Mouse (Mus musculus) brown adipose tissue, adult 24 weeks (tissue): ENCODE results near the gene Palm. TPM values are rescaled to one million over a fixed set of nuclear protein-coding genes. Genes with fewer than 3 reads are reported as not detected.

Experiments used
- H3K27ac ChIP-seq: fragments of 200-500 bp; replicated peaks from 2 replicates; pipeline ENCODE4 v1.5.1; 2012; ENCODE audit warnings: low read depth, mild to moderate bottlenecking, low read length
- H3K4me1 ChIP-seq: fragments of 200-500 bp; 2 replicates; pipeline ENCODE4 v1.6.1; 2012; ENCODE audit warnings: low read length, mixed read lengths; ENCODE audit not compliant: control insufficient read depth, insufficient read depth, insufficient read length
- H3K4me3 ChIP-seq: fragments of 200-500 bp; 2 replicates; pipeline ENCODE4 v1.5.1; 2012; ENCODE audit warnings: low read depth, mild to moderate bottlenecking, low read length, moderate library complexity; ENCODE audit not compliant: insufficient read depth
- polyA plus RNA-seq: library from polyadenylated mRNA; stranded (reverse); fragments of >200 nt; gene quantifications from 2 replicates; pipeline ENCODE4 v1.2.4, GENCODE M21; 2012; ENCODE audit not compliant: missing spikeins, insufficient read depth, insufficient read length

The Palm gene
- polyA plus RNA-seq, 1 experiment: 18.7 TPM

- Histone ChIP-seq H3K4me3 (peak overlapping the region; percentile 87), H3K27ac (no peak overlapping the region)
These were observed 27.3 kb upstream of the Palm start for GRCm38 (mm10) chr10:79766001-79766507.

GRCm38 (mm10) chr10:79766508-79767325 is 26.7 kb upstream of the Palm start, which contains the start of gene Rnf126:
Rnf126 (minus strand) TSS chr10:79766952.
- H3K4me3 ChIP-seq: peak within 1 kb of the TSS; percentile 87
- peaks cover 9% of the 10 kb centered on the region for H3K4me1 ChIP-seq

More at GRCm38 (mm10) chr10:79766001-79766507, 27.3 kb upstream of the Palm start:
- peaks cover 9% of the 10 kb centered on the region for H3K4me1 ChIP-seq

DNA sequence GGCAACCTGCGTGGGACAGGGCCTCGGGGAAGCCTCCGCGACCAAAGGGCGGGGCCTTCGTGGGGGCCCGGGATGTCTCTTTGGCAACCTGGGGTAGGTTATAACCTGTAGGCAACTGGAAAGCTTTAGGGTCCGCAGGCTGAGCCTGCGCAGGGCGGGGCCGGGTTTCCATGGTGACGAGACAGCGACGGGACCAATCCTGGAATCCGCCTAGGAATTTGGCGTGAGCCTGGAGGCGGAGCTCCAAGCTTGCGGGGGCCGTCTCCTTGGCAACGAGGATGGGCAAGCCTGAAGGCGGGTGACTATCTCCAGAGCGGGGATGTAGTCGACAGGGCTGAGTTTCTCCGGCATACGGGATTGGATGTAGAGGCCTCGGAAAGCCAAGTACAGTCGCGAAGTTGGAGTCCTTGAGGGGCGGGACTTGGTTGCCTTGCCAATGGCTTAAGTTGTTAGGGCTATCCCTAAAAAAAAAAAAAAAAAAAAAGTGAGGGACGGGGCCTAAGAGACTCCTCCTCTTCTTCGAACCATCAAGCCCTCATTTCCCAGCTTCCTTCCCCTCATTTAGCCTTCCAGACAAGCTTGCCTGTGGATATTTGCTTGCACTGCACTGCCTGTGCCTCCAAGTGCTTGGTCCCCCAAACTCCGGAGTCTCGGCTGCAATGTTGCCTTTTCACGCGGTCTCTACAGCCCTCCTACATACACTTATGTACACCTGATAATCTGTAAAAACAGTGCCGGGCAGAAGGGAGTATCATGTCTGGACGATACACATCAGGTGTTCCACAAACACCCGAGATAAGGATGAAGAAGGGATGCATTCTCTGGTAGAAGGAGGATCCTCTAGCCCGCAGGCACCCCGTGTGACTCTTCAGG is 25.8 kb upstream of the Palm start:
- Histone ChIP-seq H3K4me3 (peak overlapping the region; percentile 87), H3K4me1 (peaks cover 9% of the 10 kb centered on the region)

More at GRCm38 (mm10) chr10:79766508-79767325, 26.7 kb upstream of the Palm start, which contains the start of gene Rnf126:
- peak within 1 kb of the TSS; percentile 52 for H3K27ac ChIP-seq

DNA sequence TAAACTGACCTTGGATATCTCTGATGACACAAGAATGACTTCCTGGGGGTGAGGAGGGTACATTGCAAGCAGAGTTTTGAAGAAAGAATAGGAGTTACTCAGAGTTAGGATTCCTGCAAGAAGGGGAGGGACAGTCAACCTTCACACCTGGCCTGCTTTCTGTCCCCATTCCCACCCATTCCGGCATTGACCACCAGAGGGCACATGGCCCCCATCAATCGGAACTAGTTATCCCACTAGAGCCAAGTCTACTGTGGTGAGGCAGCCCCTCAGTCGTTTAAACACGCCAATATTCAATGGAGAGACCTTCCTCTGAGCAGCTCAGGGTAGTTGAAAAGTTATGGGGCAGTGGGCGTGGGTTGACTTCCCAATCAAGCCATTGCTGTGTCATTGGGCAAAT is 25.0 kb upstream of the Palm start:
- no peak overlapping the region for H3K27ac ChIP-seq
- H3K4me1 ChIP-seq: peaks cover 9% of the 10 kb centered on the region
- no peak overlapping the region for H3K4me3 ChIP-seq

More for the DNA sequence above, 25.8 kb upstream of the Palm start:
- H3K27ac ChIP-seq: peak overlapping the region; percentile 52

DNA sequence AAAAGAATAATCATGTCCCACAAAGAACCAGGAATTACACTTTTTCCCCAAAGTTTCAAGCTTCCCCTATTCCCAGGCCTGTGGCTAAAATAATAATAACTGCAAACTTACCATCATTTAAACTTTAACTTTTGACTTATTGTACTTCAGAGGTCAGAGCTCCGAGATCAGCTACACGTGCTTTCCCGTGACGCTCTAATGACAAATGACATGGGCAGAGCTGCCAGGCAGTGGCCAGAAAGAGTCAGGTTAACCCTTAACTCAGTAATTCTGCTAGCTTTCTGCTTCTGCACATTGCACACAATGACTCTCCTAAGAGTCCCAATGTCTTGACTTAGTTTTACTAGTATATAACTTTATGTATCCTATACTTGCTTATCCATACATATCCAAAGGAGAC is 24.0 kb upstream of the Palm start:
- peaks cover 9% of the 10 kb centered on the region for H3K4me1 ChIP-seq
- H3K27ac ChIP-seq: no peak overlapping the region
- H3K4me3 ChIP-seq: no peak overlapping the region

GRCm38 (mm10) chr10:79772320-79772719 is 21.1 kb upstream of the Palm start:
- H3K27ac ChIP-seq: no peak overlapping the region
- no peak overlapping the region for H3K4me3 ChIP-seq
- no peaks in the 10 kb centered on the region for H3K4me1 ChIP-seq

- H3K27ac ChIP-seq: no peak overlapping the region
- H3K4me1 ChIP-seq: no peaks in the 10 kb centered on the region
- no peak overlapping the region for H3K4me3 ChIP-seq
These were observed 20.2 kb upstream of the Palm start for GRCm38 (mm10) chr10:79773208-79773607.

DNA sequence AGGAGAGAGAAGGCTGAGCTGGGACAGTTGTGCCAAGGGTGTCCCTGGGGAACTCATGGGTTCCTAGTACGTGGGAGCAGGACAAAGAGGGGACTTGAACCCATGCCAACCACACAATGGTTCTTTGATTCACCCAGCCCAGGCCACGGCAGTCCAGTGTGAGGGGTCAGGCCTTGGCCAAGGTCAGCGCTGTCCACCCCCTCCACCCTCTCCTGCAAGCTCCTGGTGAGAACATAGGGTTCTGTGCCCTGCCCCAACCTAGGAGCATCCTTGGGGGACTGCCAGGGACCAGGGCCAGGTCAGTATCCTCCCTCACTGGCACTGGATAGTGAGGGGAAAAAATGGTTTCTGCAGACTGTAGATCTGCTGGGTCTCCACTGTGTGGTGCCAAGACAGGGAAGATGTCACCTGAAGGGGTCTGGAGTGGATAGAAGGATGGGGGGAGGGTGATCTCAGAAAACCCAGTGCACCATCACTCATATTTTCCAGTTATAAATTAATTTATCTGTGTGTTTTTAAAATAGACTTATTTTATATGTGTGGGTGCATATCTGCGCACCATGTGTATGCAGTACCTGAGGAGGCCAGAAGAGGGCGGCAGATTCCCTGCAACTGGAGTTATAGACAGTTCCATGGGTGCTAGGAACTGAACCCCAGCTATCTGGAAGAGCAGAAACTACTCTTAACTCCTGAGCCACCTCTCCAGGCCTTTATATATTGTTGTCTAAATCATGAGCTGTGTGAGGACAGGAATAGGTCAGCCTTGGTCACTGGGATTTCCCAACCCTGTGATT is 18.7 kb upstream of the Palm start:
- Histone ChIP-seq H3K4me1 (no peaks in the 10 kb centered on the region), H3K4me3 (no peak overlapping the region), H3K27ac (no peak overlapping the region)

DNA sequence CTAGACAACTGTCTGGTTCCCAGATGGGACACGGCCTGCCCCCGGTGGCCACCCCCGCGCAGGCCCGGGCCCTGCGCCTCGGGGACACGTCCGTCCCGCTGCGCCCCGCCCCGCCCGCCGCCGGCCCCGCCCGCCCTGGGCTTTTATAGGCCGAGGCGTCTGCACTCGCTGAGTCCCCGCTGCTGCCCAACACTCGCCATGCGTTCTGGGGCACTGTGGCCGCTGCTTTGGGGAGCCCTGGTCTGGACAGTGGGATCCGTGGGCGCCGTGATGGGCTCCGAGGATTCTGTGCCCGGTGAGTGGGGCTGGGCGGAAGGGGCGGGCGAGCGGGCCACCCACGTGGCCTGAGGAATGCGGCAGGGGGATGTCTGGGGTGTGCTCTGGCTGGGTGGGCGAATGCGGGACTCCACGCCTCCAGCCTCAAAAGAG is 16.3 kb upstream of the Palm start, which contains the start of gene Fstl3:
Gene Fstl3 (plus strand): TSS at position 170 of the 429 bp plus-strand sequence.
- Histone ChIP-seq H3K4me3 (peak within 1 kb of the TSS; percentile 31), H3K27ac (no peak within 1 kb of the TSS), H3K4me1 (peaks cover 2% of the 10 kb centered on the region; the same call in 1 of the 2 replicates)

GRCm38 (mm10) chr10:79778006-79778405 is 15.4 kb upstream of the Palm start:
- Histone ChIP-seq H3K4me1 (peaks cover 2% of the 10 kb centered on the region; the same call in 1 of the 2 replicates), H3K4me3 (no peak overlapping the region), H3K27ac (no peak overlapping the region)

DNA sequence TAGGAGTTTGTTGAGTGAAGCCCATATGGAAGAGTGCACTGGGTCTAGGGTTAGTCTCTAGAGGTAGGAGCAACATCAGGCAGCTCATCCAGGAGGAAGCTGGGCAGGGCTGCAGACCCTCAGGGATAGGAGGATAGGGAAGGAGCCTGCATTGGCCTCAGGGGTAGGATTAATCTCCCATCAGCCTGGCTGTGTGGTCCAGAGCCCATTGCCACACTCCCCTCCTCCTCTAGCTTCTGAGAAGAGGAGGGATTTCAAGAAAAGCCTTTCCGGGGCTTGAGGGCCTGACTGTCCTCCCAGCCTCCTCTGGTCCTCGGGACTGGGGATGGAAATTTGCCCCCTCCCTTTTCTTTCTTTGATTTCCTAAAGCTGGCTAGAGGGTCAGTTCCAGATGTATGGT is 14.2 kb upstream of the Palm start:
- Histone ChIP-seq H3K4me3 (no peak overlapping the region), H3K4me1 (peaks cover 2% of the 10 kb centered on the region; the same call in 1 of the 2 replicates), H3K27ac (no peak overlapping the region)

- H3K4me3 ChIP-seq: peak overlapping the region; percentile 54
- peaks cover 2% of the 10 kb centered on the region; the same call in 1 of the 2 replicates for H3K4me1 ChIP-seq
- no peak overlapping the region for H3K27ac ChIP-seq
These were observed 13.3 kb upstream of the Palm start for GRCm38 (mm10) chr10:79779784-79780663.

DNA sequence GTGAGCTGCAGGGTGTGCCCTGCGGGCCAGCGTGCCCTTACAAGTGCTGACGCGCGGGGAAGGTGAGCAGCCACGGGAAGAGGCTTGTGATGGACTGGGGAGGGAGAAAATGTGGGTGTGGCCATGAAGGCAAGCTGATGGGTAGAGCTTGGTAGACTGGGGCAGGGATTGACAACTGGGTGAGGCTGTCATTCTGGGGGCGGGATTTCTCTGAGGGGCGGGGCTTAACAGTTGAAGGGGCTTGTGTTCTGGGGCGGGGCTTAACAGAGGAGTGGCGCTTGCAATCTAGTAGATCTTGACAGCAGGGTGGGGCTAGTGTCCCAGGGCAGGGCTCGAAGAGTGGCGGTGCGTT is 12.7 kb upstream of the Palm start:
- peak overlapping the region; percentile 54 for H3K4me3 ChIP-seq
- H3K27ac ChIP-seq: no peak overlapping the region
- H3K4me1 ChIP-seq: peaks cover 2% of the 10 kb centered on the region; the same call in 1 of the 2 replicates
